Mouse (Mus musculus): Measurements from ENCODE around the gene Iqsec1.

The Iqsec1 gene

GRCm38 (mm10) chr6:90781921-90782770, 206.3 kb downstream of the Iqsec1 start:
- DNase-seq (ENCODE audit: low spot score) = no peak

- DNase-seq (ENCODE audit: low spot score) = no peak
Observed at GRCm38 (mm10) chr6:90780532-90780931, 208.0 kb downstream of the Iqsec1 start.

- DNase-seq (ENCODE audit: low spot score) = no peak
Observed at GRCm38 (mm10) chr6:90778841-90779240, 209.6 kb downstream of the Iqsec1 start.

- no peak for DNase-seq (ENCODE audit: low spot score)
Observed at GRCm38 (mm10) chr6:90777302-90777701, 211.2 kb downstream of the Iqsec1 start.

- no peak for DNase-seq (ENCODE audit: low spot score)
Observed at GRCm38 (mm10) chr6:90775606-90776005, 212.9 kb downstream of the Iqsec1 start.

- no peak for DNase-seq (ENCODE audit: low spot score)
Observed at GRCm38 (mm10) chr6:90773811-90774233, 214.7 kb downstream of the Iqsec1 start.

- no peak for DNase-seq (ENCODE audit: low spot score)
Observed at GRCm38 (mm10) chr6:90772120-90772519, 216.4 kb downstream of the Iqsec1 start.

- no peak for DNase-seq (ENCODE audit: low spot score)
Observed at GRCm38 (mm10) chr6:90768526-90768925, 220.0 kb downstream of the Iqsec1 start.

GRCm38 (mm10) chr6:90767874-90768273, 220.6 kb downstream of the Iqsec1 start:
- DNase-seq (ENCODE audit: low spot score) = no peak

- DNase-seq (ENCODE audit: low spot score) = no peak
Observed at GRCm38 (mm10) chr6:90764753-90765152, 223.7 kb downstream of the Iqsec1 start.

- DNase-seq (ENCODE audit: low spot score) = peak; percentile 90
Observed at GRCm38 (mm10) chr6:90763959-90764591, 224.4 kb downstream of the Iqsec1 start.

GRCm38 (mm10) chr6:90763295-90763694, 225.2 kb downstream of the Iqsec1 start:
- DNase-seq (ENCODE audit: low spot score) = no peak

GRCm38 (mm10) chr6:90762120-90762736, 226.3 kb downstream of the Iqsec1 start:
- no peak for DNase-seq (ENCODE audit: low spot score)

GRCm38 (mm10) chr6:90761301-90762056, 227.0 kb downstream of the Iqsec1 start:
- DNase-seq (ENCODE audit: low spot score) = no peak

- no peak for DNase-seq (ENCODE audit: low spot score)
Observed at GRCm38 (mm10) chr6:90760886-90761285, 227.6 kb downstream of the Iqsec1 start.

GRCm38 (mm10) chr6:90759754-90760153, 228.7 kb downstream of the Iqsec1 start:
- no peak for DNase-seq (ENCODE audit: low spot score)

GRCm38 (mm10) chr6:90758155-90758554, 230.3 kb downstream of the Iqsec1 start:
- DNase-seq (ENCODE audit: low spot score) = no peak

GRCm38 (mm10) chr6:90757427-90757883, 231.0 kb downstream of the Iqsec1 start:
- no peak for DNase-seq (ENCODE audit: low spot score)

- DNase-seq (ENCODE audit: low spot score) = no peak
Observed at GRCm38 (mm10) chr6:90756561-90756960, 231.9 kb downstream of the Iqsec1 start.

- DNase-seq (ENCODE audit: low spot score) = no peak
Observed at GRCm38 (mm10) chr6:90755613-90755941, 232.9 kb downstream of the Iqsec1 start.

- no peak for DNase-seq (ENCODE audit: low spot score)
Observed at GRCm38 (mm10) chr6:90754927-90755612, 233.4 kb downstream of the Iqsec1 start.

- DNase-seq (ENCODE audit: low spot score) = no peak
Observed at GRCm38 (mm10) chr6:90754093-90754492, 234.4 kb downstream of the Iqsec1 start.
